Mouse (Mus musculus) midbrain, embryonic 15.5 days (tissue): ENCODE results near the gene Cnih2. TPM values are rescaled to one million over a fixed set of nuclear protein-coding genes. Genes with fewer than 3 reads are reported as not detected.
A peak's percentile ranks its signal among the peaks of the same experiment; 100 is the strongest.

Source experiments
- ATAC-seq: fragments of 200-750 bp; cut with Nextera tagmentation; replicated peaks from 2 replicates; pipeline ENCODE4 v1.8.0; 2017; ENCODE audit warnings: moderate TSS enrichment
- H3K27ac ChIP-seq: fragments of 300-500 bp; sonication (generic); 2 replicates; pipeline ENCODE4 v1.5.1; 2015; ENCODE audit warnings: mild to moderate bottlenecking, inconsistent platforms
- H3K27me3 ChIP-seq: fragments of 300-500 bp; sonication (generic); replicated peaks from 2 replicates; pipeline ENCODE4 v1.6.1; 2015; ENCODE audit warnings: inconsistent platforms
- H3K36me3 ChIP-seq: fragments of 300-500 bp; sonication (generic); replicated peaks from 2 replicates; pipeline ENCODE4 v1.6.1; 2015; ENCODE audit warnings: inconsistent platforms
- H3K4me1 ChIP-seq: fragments of 300-500 bp; sonication (generic); 2 replicates; pipeline ENCODE4 v1.6.1; 2015; ENCODE audit warnings: inconsistent platforms
- H3K4me2 ChIP-seq: fragments of 300-500 bp; sonication (generic); 2 replicates; pipeline ENCODE4 v1.6.1; 2015; ENCODE audit warnings: inconsistent platforms, mild to moderate bottlenecking, moderate library complexity
- H3K4me3 ChIP-seq: fragments of 300-500 bp; sonication (generic); 2 replicates; pipeline ENCODE4 v1.5.1; 2015; ENCODE audit warnings: mild to moderate bottlenecking, inconsistent platforms
- H3K9ac ChIP-seq: fragments of 300-500 bp; sonication (generic); 2 replicates; pipeline ENCODE4 v1.6.1; 2015; ENCODE audit warnings: mild to moderate bottlenecking, inconsistent platforms
- H3K9me3 ChIP-seq: fragments of 300-500 bp; sonication (generic); 2 replicates; pipeline ENCODE4 v1.6.1; 2016; ENCODE audit warnings: inconsistent platforms
- WGBS: fragments of 180-500 bp; shearing (Covaris S2); methylation state at CpG from one replicate; pipeline ENCODE4 v1.1.7; 2015; ENCODE audit warnings: mixed read lengths; 5-methylcytosine and 5-hydroxymethylcytosine counted together
- polyA plus RNA-seq: library from polyadenylated mRNA; unstranded; fragments of >200 nt; fragmentation: Nextera tagmentation; extraction: Ambion mirVana; gene quantifications from 2 replicates; pipeline ENCODE4 v1.2.1, GENCODE M21; 2015

Gene Cnih2
- polyA plus RNA-seq, 1 experiment from 2014 or later: 480 TPM

- WGBS: 42% methylated on average over 5 of the region's 5 CpGs
These were observed 37.7 kb downstream of the Cnih2 start for GRCm38 (mm10) chr19:5060365-5061330.

GRCm38 (mm10) chr19:5058801-5059771, 39.2 kb downstream of the Cnih2 start:
- no peak overlapping the region for H3K4me3 ChIP-seq
- ATAC-seq: 0 out of 2 replicates have a peak, but pooled peaks have one; percentile 18
- 0 out of 2 replicates have a peak, but pooled peaks cover 5% of the 10 kb centered on the region for H3K27me3 ChIP-seq
- no peaks in the 10 kb centered on the region for H3K9me3 ChIP-seq
- H3K4me1 ChIP-seq: peaks cover 11% of the 10 kb centered on the region; the same call in 1 of the 2 replicates
- no peak overlapping the region for H3K4me2 ChIP-seq
- H3K9ac ChIP-seq: no peak overlapping the region
- no peak overlapping the region for H3K27ac ChIP-seq
- 16% methylated on average over 10 of the region's 10 CpGs for WGBS
- H3K36me3 ChIP-seq: no peaks in the 10 kb centered on the region

More at GRCm38 (mm10) chr19:5060365-5061330, 37.7 kb downstream of the Cnih2 start:
- Histone ChIP-seq H3K36me3 (no peaks in the 10 kb centered on the region), H3K9ac (no peak overlapping the region), H3K4me2 (no peak overlapping the region), H3K27ac (no peak overlapping the region), H3K4me3 (no peak overlapping the region), H3K4me1 (peaks cover 11% of the 10 kb centered on the region; the same call in 1 of the 2 replicates), H3K27me3 (0 out of 2 replicates have a peak, but pooled peaks cover 5% of the 10 kb centered on the region), H3K9me3 (no peaks in the 10 kb centered on the region)
- no peak for ATAC-seq

- ATAC-seq: no peak
- Histone ChIP-seq H3K4me3 (no peak overlapping the region), H3K4me1 (peaks cover 11% of the 10 kb centered on the region; the same call in 1 of the 2 replicates), H3K9me3 (no peaks in the 10 kb centered on the region), H3K36me3 (no peaks in the 10 kb centered on the region), H3K4me2 (no peak overlapping the region), H3K9ac (no peak overlapping the region), H3K27me3 (peaks cover 12% of the 10 kb centered on the region), H3K27ac (no peak overlapping the region)
- 25% methylated on average over 16 of the region's 16 CpGs for WGBS
These were observed 40.2 kb downstream of the Cnih2 start for GRCm38 (mm10) chr19:5057876-5058775.

GRCm38 (mm10) chr19:5056251-5056650, 42.1 kb downstream of the Cnih2 start:
- Histone ChIP-seq H3K36me3 (no peaks in the 10 kb centered on the region), H3K4me3 (no peak overlapping the region), H3K27me3 (peaks cover 31% of the 10 kb centered on the region), H3K9ac (no peak overlapping the region), H3K9me3 (no peaks in the 10 kb centered on the region), H3K27ac (no peak overlapping the region), H3K4me1 (peaks cover 11% of the 10 kb centered on the region; the same call in 1 of the 2 replicates), H3K4me2 (no peak overlapping the region)
- peak; percentile 16; the same call in 1 of the 2 replicates for ATAC-seq
- WGBS: 14% methylated on average over 6 of the region's 6 CpGs

- ATAC-seq: no peak
- H3K27me3 ChIP-seq: peaks cover 45% of the 10 kb centered on the region
- WGBS: 16% methylated on average over 9 of the region's 9 CpGs
These were observed 44.4 kb downstream of the Cnih2 start for GRCm38 (mm10) chr19:5053909-5054308.

GRCm38 (mm10) chr19:5052853-5053252, 45.5 kb downstream of the Cnih2 start:
- Histone ChIP-seq H3K4me1 (peaks cover 15% of the 10 kb centered on the region), H3K9ac (no peak overlapping the region), H3K9me3 (no peaks in the 10 kb centered on the region), H3K36me3 (0 out of 2 replicates have a peak, but pooled peaks cover 3% of the 10 kb centered on the region), H3K27me3 (peaks cover 45% of the 10 kb centered on the region), H3K27ac (no peak overlapping the region), H3K4me2 (no peak overlapping the region), H3K4me3 (no peak overlapping the region)
- no peak for ATAC-seq
- 66% methylated on average over 17 of the region's 17 CpGs for whole genome bisulfite sequencing

More at GRCm38 (mm10) chr19:5053909-5054308, 44.4 kb downstream of the Cnih2 start:
- H3K4me1 ChIP-seq: peaks cover 20% of the 10 kb centered on the region
- no peaks in the 10 kb centered on the region for H3K9me3 ChIP-seq
- H3K36me3 ChIP-seq: no peaks in the 10 kb centered on the region
- no peak overlapping the region for H3K4me2 ChIP-seq
- no peak overlapping the region for H3K27ac ChIP-seq
- H3K4me3 ChIP-seq: no peak overlapping the region
- H3K9ac ChIP-seq: no peak overlapping the region

- no peak overlapping the region for H3K27ac ChIP-seq
- no peak overlapping the region for H3K4me3 ChIP-seq
- 28% methylated on average over 25 of the region's 25 CpGs for WGBS
These were observed 46.0 kb downstream of the Cnih2 start for GRCm38 (mm10) chr19:5052166-5052822.

GRCm38 (mm10) chr19:5051515-5051914, 46.8 kb downstream of the Cnih2 start:
- H3K4me2 ChIP-seq: no peak overlapping the region
- no peak overlapping the region for H3K9ac ChIP-seq
- peaks cover 15% of the 10 kb centered on the region for H3K4me1 ChIP-seq
- peaks cover 41% of the 10 kb centered on the region for H3K27me3 ChIP-seq
- H3K9me3 ChIP-seq: no peaks in the 10 kb centered on the region
- WGBS: 48% methylated on average over 3 of the region's 3 CpGs
- no peak overlapping the region for H3K4me3 ChIP-seq
- no peak overlapping the region for H3K27ac ChIP-seq
- ATAC-seq: no peak
- H3K36me3 ChIP-seq: 0 out of 2 replicates have a peak, but pooled peaks cover 10% of the 10 kb centered on the region

More at GRCm38 (mm10) chr19:5052166-5052822, 46.0 kb downstream of the Cnih2 start:
- Histone ChIP-seq H3K36me3 (0 out of 2 replicates have a peak, but pooled peaks cover 4% of the 10 kb centered on the region), H3K4me1 (peaks cover 15% of the 10 kb centered on the region), H3K4me2 (no peak overlapping the region), H3K9ac (no peak overlapping the region), H3K9me3 (no peaks in the 10 kb centered on the region), H3K27me3 (peaks cover 41% of the 10 kb centered on the region)
- ATAC-seq: no peak

GRCm38 (mm10) chr19:5051031-5051430, 47.3 kb downstream of the Cnih2 start:
- Histone ChIP-seq H3K4me3 (no peak overlapping the region), H3K9ac (peak overlapping the region; percentile 14; the same call in 1 of the 2 replicates)
- WGBS: 6% methylated on average over 17 of the region's 17 CpGs

More at GRCm38 (mm10) chr19:5051031-5051430, 47.3 kb downstream of the Cnih2 start:
- 0 out of 2 replicates have a peak, but pooled peaks have one; percentile 28 for ATAC-seq
- Histone ChIP-seq H3K27me3 (peaks cover 41% of the 10 kb centered on the region), H3K27ac (no peak overlapping the region), H3K4me2 (peak overlapping the region; percentile 6; the same call in 1 of the 2 replicates), H3K9me3 (no peaks in the 10 kb centered on the region), H3K4me1 (peaks cover 12% of the 10 kb centered on the region), H3K36me3 (0 out of 2 replicates have a peak, but pooled peaks cover 13% of the 10 kb centered on the region)
